Mouse (Mus musculus) embryo, embryonic 11 days (tissue): ENCODE data around the gene Lrrc32.

Experiments
- DNase-seq: peaks from one replicate; pipeline ENCODE4 v3.0.0-alpha.2; 2015

The Lrrc32 gene

DNA sequence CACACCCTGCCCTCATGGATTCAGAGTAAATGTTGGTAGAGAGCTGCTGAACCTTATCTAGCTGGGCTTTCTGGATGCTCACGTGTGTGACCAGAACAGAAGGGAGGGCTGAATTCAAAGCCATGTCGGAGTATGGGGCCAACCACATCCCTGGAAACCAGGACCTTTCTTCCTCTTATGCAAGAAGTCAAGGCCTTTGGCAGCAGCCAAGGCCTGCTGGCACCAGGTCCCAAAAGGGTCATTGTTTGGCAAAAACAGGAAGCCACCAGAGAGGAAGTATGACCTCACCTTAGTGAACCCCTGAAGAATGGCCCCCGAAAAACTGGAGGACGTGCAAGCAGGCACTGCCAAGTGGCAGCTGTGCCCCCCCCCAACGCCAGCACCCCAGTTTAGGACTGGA lies 33.5 kb downstream of the Lrrc32 start:
- no peak for DNase-seq

GRCm38 (mm10) chr7:98523070-98523812 lies 34.2 kb downstream of the Lrrc32 start:
- DNase-seq: no peak

DNA sequence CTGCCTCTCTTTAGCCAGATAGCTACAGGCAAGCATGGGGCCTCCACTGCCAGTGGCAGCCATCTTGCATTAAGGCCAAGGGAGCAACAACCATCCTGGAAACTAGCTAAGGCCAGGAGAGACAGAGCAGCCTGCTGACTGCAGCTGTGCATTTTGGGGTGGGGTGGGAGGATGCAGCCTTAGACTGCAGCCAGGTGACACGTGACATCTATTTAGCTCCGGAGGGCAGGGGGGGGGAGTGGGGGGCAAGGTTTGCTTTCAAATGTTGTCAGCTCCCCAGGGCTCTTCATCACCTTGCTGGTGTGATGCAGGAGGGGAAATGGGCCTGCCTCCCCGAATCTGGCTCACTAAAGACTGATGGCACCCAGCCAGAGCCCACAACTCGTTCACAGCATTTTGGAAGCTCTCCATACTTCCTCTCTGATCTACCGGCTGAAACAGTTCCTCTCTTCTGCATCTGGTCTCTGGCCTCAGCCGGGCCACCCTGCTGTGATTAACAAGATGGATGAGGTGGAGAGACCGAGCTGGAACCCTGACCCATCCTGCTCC lies 34.8 kb downstream of the Lrrc32 start:
- DNase-seq: no peak

DNA sequence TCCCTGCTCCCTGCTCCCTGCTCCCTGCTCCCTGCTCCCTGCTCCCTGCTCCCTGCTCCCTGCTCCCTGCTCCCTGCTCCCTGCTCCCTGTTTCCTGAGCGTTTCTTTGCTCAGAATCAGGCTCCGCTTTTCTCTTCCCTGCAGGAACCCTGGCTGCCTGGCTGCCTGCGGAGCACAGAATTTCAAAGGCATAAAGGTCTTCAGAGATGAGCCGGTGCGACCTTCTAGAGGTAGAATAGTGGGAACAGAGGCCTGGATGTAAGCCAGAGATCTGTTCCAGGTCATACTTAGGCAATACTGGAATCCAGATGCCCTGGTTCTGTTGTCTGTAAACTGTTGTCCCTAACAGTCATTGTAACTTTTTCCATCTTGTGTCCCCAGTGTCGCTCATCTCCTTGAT lies 35.3 kb downstream of the Lrrc32 start:
- DNase-seq: no peak

- DNase-seq: no peak
Measured at GRCm38 (mm10) chr7:98524869-98525699, 36.0 kb downstream of the Lrrc32 start.

DNA sequence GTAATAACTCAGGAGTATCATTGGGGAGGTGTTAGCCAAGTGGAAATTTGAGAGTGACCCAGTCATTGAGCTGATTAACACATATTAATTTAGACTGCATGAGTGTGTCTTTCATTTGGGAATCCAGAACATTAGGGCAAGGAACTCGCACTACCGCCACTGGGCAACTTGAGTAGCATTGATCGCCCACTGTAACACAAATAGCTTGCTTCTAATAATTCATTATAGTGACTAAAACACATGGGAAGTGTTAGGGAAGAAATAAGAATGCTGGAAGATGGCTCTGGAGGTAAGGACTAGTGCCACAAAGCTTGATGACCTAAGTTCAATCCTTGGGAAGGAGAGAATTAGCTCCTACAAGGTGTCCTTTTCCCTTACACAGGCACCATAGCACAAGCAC lies 38.0 kb downstream of the Lrrc32 start:
- DNase-seq: no peak

DNA sequence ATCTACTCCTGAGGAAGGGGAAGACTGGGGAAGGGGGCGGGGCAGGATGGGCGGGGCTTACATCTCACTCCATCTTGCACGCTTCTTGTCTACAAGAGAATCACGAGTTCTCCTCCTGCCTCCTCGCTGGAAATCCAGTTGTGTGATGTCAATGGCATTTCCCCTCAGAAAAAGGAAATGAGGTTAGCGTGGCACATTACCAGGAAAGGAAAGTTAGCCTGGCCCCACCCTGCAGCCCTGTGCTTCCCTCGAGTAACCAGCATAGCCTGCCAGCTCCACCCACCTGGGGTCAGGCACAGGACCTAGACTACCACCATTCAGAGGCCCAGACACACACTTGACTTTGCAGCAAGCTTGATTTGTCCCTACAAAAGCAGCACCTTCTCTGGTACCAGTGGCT lies 42.5 kb downstream of the Lrrc32 start:
- no peak for DNase-seq

DNA sequence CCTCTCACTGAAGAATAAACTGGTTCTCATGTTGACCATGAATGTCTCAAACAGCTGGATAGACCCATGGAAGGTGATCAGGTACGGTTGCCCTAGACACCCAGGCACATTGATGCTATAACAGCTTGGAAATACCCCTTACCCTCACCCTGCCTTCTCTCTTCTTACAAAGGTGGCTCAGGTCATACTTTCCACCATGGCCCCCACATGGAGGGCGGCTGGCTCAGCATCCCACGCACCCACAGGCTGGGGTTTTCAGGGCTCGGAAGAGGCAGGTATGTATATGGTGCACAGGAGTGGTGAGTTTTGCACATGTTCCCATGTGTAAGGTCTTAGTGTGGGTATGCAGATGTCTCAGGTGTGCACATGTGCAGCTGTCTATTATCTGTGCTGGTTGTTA lies 43.9 kb downstream of the Lrrc32 start:
- DNase-seq: no peak

GRCm38 (mm10) chr7:98534432-98534855 lies 45.4 kb downstream of the Lrrc32 start:
- no peak for DNase-seq

DNA sequence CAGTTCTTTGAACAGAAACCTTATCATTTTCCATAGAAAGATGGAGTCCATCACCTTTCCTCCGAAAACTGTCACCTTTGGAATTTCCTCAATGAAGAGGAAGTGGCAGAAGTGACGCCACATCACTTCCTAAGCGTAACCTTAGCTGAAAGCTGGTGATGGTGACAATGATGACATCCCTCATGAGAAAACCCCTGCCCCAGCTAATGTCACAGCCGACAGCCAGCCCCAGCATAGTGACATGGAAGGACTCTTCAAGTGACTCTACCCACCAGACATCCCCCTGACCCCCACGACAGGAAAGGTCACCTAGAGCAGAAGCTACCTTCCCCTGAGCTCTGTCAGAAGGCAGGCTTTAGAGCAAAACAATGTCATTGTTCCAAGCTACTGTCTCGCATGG lies 46.1 kb downstream of the Lrrc32 start:
- DNase-seq: no peak

GRCm38 (mm10) chr7:98535882-98536281 lies 46.8 kb downstream of the Lrrc32 start:
- no peak for DNase-seq

GRCm38 (mm10) chr7:98537210-98537966 lies 48.3 kb downstream of the Lrrc32 start:
- peak; percentile 60 for DNase-seq

DNA sequence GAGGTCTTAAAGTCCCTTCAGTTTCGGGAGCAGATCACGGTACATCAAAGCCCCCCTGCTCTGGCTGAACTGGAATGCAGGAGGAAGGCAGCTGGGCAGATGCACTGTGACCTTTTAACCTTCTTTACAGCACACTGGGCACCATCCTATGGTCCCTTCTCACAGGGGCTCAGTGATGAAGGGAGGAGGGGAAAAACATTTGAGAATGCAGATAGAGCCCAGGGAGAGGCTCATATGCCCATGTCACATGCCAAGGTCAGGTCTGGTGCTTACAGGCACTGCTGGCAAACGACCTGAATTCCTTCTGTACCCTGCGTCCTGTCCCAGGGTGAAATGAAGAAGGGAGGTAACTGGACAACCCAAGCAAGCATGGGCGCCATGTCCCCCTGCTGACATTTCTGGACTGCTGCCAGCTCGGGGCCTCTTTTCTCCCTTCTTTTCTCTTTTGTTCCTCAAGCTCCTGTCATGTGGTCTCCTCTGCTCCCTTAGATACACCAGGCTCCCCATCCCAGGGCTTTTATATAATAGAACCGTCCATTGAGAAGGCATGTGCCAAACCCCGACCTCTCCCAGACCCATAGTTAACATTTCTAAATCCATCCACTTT lies 49.0 kb downstream of the Lrrc32 start:
- DNase-seq: peak; percentile 35

DNA sequence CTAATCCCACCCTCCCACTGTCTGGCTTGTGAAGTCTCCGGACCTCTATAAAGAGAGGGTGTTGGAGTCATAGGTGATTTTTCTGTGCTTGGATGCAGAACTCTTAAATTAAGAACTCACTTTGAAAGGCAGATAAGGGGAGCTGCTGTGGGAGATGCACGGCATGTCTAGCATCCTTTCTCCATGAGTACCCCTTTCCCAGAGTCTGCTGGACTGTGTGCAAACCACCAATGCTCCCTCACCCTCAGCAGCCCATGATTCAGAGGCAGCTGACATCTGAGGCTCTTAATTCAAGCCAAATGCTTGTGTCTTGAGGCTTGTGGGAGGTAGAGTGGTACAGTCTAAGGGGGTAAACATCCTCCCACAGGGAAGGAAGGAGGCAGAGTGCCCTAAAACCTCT lies 51.8 kb downstream of the Lrrc32 start:
- DNase-seq: peak; percentile 45

GRCm38 (mm10) chr7:98541564-98541963 lies 52.5 kb downstream of the Lrrc32 start:
- DNase-seq: no peak

DNA sequence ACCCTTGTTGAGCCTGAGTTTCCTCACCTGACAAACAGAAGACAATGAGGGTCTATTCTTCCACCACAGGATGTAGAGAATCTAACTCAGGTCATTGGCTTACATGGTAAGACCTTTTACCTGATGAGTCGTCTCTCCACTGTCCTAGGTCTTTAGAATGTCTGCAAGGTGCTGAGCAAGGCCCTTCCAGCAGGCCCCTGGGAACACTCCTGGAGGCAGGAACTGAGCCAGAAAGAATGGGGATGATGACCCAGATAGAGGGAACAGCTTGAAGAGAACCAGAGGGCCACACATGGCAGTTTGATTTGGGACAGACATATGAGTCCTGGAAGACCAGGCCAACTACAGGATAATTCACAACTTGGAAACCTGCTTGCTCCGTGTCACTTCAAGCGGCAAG lies 53.2 kb downstream of the Lrrc32 start:
- DNase-seq: no peak

- no peak for DNase-seq
Measured at GRCm38 (mm10) chr7:98542731-98543142, 53.7 kb downstream of the Lrrc32 start.

GRCm38 (mm10) chr7:98543853-98544370 lies 54.8 kb downstream of the Lrrc32 start:
- no peak for DNase-seq

GRCm38 (mm10) chr7:98544556-98544955 lies 55.5 kb downstream of the Lrrc32 start:
- DNase-seq: no peak

DNA sequence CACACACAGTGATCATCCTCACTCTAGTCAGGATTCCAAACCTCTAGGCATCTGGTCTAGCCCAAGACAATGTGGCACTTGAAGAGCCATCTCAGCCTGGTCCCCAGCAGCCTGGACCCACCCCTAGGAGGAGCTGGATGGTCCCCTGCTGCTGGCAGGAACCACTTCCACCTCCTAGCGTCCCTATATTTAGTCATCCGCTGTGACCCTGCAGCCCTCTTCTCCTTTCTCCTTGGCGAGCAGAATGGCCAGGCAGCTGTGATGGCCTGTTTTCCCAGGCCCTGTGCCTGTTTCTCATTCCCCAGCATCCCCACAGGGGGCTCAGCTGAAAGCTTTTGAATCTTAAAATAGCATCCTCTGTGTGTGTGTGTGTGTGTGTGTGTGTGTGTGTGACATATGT lies 59.8 kb downstream of the Lrrc32 start:
- peak; percentile 23 for DNase-seq

DNA sequence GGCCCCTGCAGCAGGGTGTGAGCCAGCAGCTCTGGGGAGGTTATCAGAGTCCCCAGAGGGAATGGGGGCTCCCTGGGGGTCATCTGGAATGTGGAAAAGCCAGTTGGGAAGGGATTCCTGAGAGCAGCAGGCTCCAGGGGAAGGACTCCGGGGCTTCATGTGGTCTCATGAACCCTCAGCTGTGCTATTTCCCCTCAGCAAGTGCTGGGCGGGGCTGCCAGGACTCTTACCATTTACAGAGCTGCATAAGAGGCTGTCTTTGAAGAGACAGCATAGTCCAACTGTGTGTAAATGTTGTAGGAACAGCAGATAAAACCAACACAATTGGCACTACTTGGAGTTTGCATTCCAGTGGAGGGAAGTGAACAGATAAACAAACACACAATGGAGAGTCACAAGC lies 61.5 kb downstream of the Lrrc32 start:
- DNase-seq: no peak

DNA sequence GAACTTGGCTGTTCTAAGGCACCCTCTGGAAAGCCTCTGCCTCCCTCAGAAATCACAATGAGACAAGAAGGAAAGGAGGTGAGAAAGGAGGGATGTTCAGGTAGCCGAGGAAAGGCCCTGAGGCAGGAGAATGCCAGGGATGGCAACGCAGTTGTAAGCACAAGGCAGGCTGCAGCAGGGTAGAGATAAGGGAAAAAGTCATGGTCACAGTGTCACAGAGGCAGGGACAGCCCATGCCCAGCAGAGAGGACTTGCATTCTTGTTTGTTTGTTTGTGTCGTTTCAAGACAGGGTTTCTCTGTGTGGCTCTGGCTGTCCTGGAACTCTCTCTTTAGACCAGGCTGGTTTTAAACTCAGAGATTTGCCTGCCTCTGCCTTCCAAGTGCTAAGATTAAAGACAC lies 62.0 kb downstream of the Lrrc32 start:
- DNase-seq: no peak
